ENCODE assay signal across 23 mouse cellular contexts in genomic region chr9:117396586-117396985, GRCm38 (mm10).
DNase-seq lines count a peak whose midpoint lies in the region; ATAC-seq lines count a peak whose summit lies in the region.
"Had no signal": no experiment of that assay in that cellular context is flagged by ENCODE, and none has a peak within 500 bp of the region (broad histone marks: within the 10 kb centered on the region; RNA-seq: fewer than 3 reads in every experiment).

No protein-coding gene starts in this region.

- H3K4me3 ChIP-seq in midbrain, embryonic 11.5 days (ENCODE audit: low read depth, low read length), result no peak overlapping the region
- H3K4me3 ChIP-seq in midbrain, embryonic 14.5 days (replicated peaks; ENCODE audit: low read depth, low read length), result no peak overlapping the region
- H3K4me3 ChIP-seq: embryonic facial prominence, embryonic 13.5 days; embryonic facial prominence, embryonic 15.5 days; erythroblast, embryonic 14.5 days; forebrain, embryonic 10.5 days; forebrain, embryonic 12.5 days had no signal

- H3K4me1 ChIP-seq in midbrain, embryonic 11.5 days (ENCODE audit: control insufficient read depth, insufficient read depth, low read length), result peaks cover 2% of the 10 kb centered on the region; the same call in 1 of the 2 replicates
- no peaks in the 10 kb centered on the region for H3K4me1 ChIP-seq in midbrain, embryonic 14.5 days (ENCODE audit: control insufficient read depth, insufficient read depth, low read length)

- DNase-seq in embryo, embryonic 10.5 days (ENCODE audit: low spot score), result peak; percentile 38
- no peak for DNase-seq in embryo, embryonic 11 days
- DNase-seq in kidney, postnatal 14 days, result peak; percentile 21
- DNase-seq in kidney, adult 9 months, result no peak
- DNase-seq in midbrain, embryonic 11.5 days (ENCODE audit: low spot score, missing footprints), result peak; percentile 49
- no peak for DNase-seq in midbrain, embryonic 14.5 days
- no peak for DNase-seq in layer of hippocampus, adult 11-12 months (ENCODE audit: low spot score)
- DNase-seq: adrenal gland, adult 2 months; adrenal gland, postnatal 10 days; adrenal gland, postnatal 25 days; cerebellum, adult 11 months; cerebellum, adult 18-20 months; cerebellum, adult 8-10 months; cerebellum, adult 9-11 months; cerebellum, postnatal 14 days; cerebellum, postnatal 36 days had no signal

- H3K27ac ChIP-seq in midbrain, embryonic 11.5 days (ENCODE audit: low read depth, low read length), result no peak overlapping the region
- no peak overlapping the region for H3K27ac ChIP-seq in midbrain, embryonic 14.5 days (replicated peaks; ENCODE audit: low read depth, low read length)
- H3K27ac ChIP-seq: embryonic facial prominence, embryonic 13.5 days; embryonic facial prominence, embryonic 15.5 days; forebrain, embryonic 10.5 days; forebrain, embryonic 12.5 days had no signal

- WGBS in midbrain, embryonic 11.5 days, result 77% methylated on average over 8 of the region's 8 CpGs
- 82% methylated on average over 8 of the region's 8 CpGs for WGBS in midbrain, embryonic 14.5 days

- no peaks in the 10 kb centered on the region; the same call in 1 of the 2 replicates for H3K9me3 ChIP-seq in midbrain, embryonic 11.5 days (ENCODE audit: control insufficient read depth, low read length)
- no peaks in the 10 kb centered on the region for H3K9me3 ChIP-seq in midbrain, embryonic 14.5 days (ENCODE audit: control insufficient read depth, low read length)
- H3K9me3 ChIP-seq: embryonic facial prominence, embryonic 13.5 days; embryonic facial prominence, embryonic 15.5 days; forebrain, embryonic 10.5 days; forebrain, embryonic 12.5 days had no signal

- no peak for ATAC-seq in midbrain, embryonic 11.5 days (ENCODE audit: low FRiP score)
- no peak for ATAC-seq in midbrain, embryonic 14.5 days (ENCODE audit: low FRiP score, low TSS enrichment)
- ATAC-seq: forebrain, embryonic 14.5 days; forebrain, embryonic 16.5 days had no signal

- no peak overlapping the region for H3K4me2 ChIP-seq in midbrain, embryonic 11.5 days
- H3K4me2 ChIP-seq in midbrain, embryonic 14.5 days (ENCODE audit: low read length), result no peak overlapping the region
- H3K4me2 ChIP-seq: embryonic facial prominence, embryonic 13.5 days; embryonic facial prominence, embryonic 15.5 days; forebrain, embryonic 12.5 days had no signal

- no peaks in the 10 kb centered on the region for H3K27me3 ChIP-seq in midbrain, embryonic 11.5 days (ENCODE audit: control insufficient read depth, insufficient read depth, low read length)
- no peaks in the 10 kb centered on the region for H3K27me3 ChIP-seq in midbrain, embryonic 14.5 days (ENCODE audit: control insufficient read depth, insufficient read depth, low read length)
- H3K27me3 ChIP-seq: embryonic facial prominence, embryonic 13.5 days; embryonic facial prominence, embryonic 15.5 days; forebrain, embryonic 12.5 days had no signal

- no peaks in the 10 kb centered on the region for H3K36me3 ChIP-seq in midbrain, embryonic 11.5 days (ENCODE audit: control insufficient read depth, insufficient read depth, low read length)
- no peaks in the 10 kb centered on the region for H3K36me3 ChIP-seq in midbrain, embryonic 14.5 days (ENCODE audit: control insufficient read depth, insufficient read depth, low read length)
- H3K36me3 ChIP-seq: embryonic facial prominence, embryonic 13.5 days; embryonic facial prominence, embryonic 15.5 days; forebrain, embryonic 10.5 days; forebrain, embryonic 12.5 days had no signal

- H3K9ac ChIP-seq in midbrain, embryonic 11.5 days (ENCODE audit: low read length), result no peak overlapping the region
- no peak overlapping the region for H3K9ac ChIP-seq in midbrain, embryonic 14.5 days (replicated peaks; ENCODE audit: low read length)
- H3K9ac ChIP-seq: embryonic facial prominence, embryonic 13.5 days; embryonic facial prominence, embryonic 15.5 days; forebrain, embryonic 12.5 days had no signal

Comparison
In these comparisons a context has a peak if more than half of its experiments do, and no peak if none do; other contexts are left out.
1. DNase-seq: peak in embryo, embryonic 10.5 days (single experiment), kidney, postnatal 14 days (single experiment) and midbrain, embryonic 11.5 days (single experiment); none in embryo, embryonic 11 days (single experiment), kidney, adult 9 months (single experiment), midbrain, embryonic 14.5 days (single experiment) and layer of hippocampus, adult 11-12 months (single experiment).